Mouse (Mus musculus) liver, adult (tissue): ENCODE measurements around the gene Nr1h5.

Experiments
- GATA4 ChIP-seq: IDR thresholded peaks from 2 replicates; pipeline ENCODE4 v1.6.1; 2014; ENCODE audit warnings: mild to moderate bottlenecking, low read length; ENCODE audit not compliant: insufficient replicate concordance

Gene Nr1h5

GRCm38 (mm10) chr3:102946861-102947260, 17.1 kb downstream of the Nr1h5 start:
- TF ChIP-seq GATA4, result no peak

- no peak for TF ChIP-seq GATA4
Observed at GRCm38 (mm10) chr3:102946312-102946711, 17.6 kb downstream of the Nr1h5 start.

- no peak for TF ChIP-seq GATA4
Observed at GRCm38 (mm10) chr3:102938100-102938499, 25.8 kb downstream of the Nr1h5 start.

GRCm38 (mm10) chr3:102935451-102936354, 28.2 kb downstream of the Nr1h5 start, which contains the start of gene Sycp1:
Sycp1 (minus strand) TSS chr3:102936100.
- TF ChIP-seq GATA4, result no peak

GRCm38 (mm10) chr3:102899136-102899535, 64.8 kb downstream of the Nr1h5 start:
- TF ChIP-seq GATA4, result no peak
